Mouse (Mus musculus) lung, embryonic 14.5 days (tissue): Measurements from ENCODE around the gene Prokr2. TPM values are rescaled to one million over a fixed set of nuclear protein-coding genes. Genes with fewer than 3 reads are reported as not detected.

Experiments used
- ATAC-seq: fragments of 200-750 bp; cut with Nextera tagmentation; 2 replicates; pipeline ENCODE4 v1.8.0; 2017; ENCODE audit warnings: mild to moderate bottlenecking, moderate TSS enrichment, moderate library complexity; ENCODE audit not compliant: insufficient read depth
- DNase-seq: peaks from one replicate; pipeline ENCODE4 v3.0.0-alpha.2; 2015
- H3K27ac ChIP-seq: fragments of 300-500 bp; sonication (generic); 2 replicates; pipeline ENCODE4 v1.5.1; 2014; ENCODE audit warnings: low read depth, mild to moderate bottlenecking, moderate library complexity
- H3K27me3 ChIP-seq: fragments of 300-500 bp; sonication (generic); 2 replicates; pipeline ENCODE4 v1.6.1; 2014; ENCODE audit warnings: low read length, control low read depth; ENCODE audit not compliant: insufficient read depth
- H3K36me3 ChIP-seq: fragments of 300-500 bp; sonication (generic); 2 replicates; pipeline ENCODE4 v1.6.1; 2014; ENCODE audit warnings: control low read depth; ENCODE audit not compliant: insufficient read depth
- H3K4me1 ChIP-seq: fragments of 300-500 bp; sonication (generic); 2 replicates; pipeline ENCODE4 v1.6.1; 2014; ENCODE audit warnings: antibody characterized with exemption, control low read depth; ENCODE audit not compliant: insufficient read depth
- H3K4me2 ChIP-seq: fragments of 300-500 bp; sonication (generic); 2 replicates; pipeline ENCODE4 v1.6.1; 2014; ENCODE audit warnings: mild to moderate bottlenecking
- H3K4me3 ChIP-seq: fragments of 300-500 bp; sonication (generic); 2 replicates; pipeline ENCODE4 v1.5.1; 2014; ENCODE audit warnings: low read depth, low read length
- H3K9ac ChIP-seq: fragments of 300-500 bp; sonication (generic); 2 replicates; pipeline ENCODE4 v1.6.1; 2014
- H3K9me3 ChIP-seq: fragments of 300-500 bp; sonication (generic); 2 replicates; pipeline ENCODE4 v1.6.1; 2016; ENCODE audit warnings: low read depth, low read length, control low read depth
- CTCF ChIP-seq: IDR thresholded peaks from 2 replicates; pipeline ENCODE4 v1.5.1; 2016; ENCODE audit warnings: antibody characterized with exemption, low read depth
- WGBS: fragments of 180-500 bp; shearing (Covaris S2); extraction: QIAGEN DNeasy Blood & Tissue Kit; methylation state at CpG from one replicate; pipeline ENCODE4 v1.1.7; 2014; 5-methylcytosine and 5-hydroxymethylcytosine counted together
- polyA plus RNA-seq: library from polyadenylated mRNA; unstranded; fragments of >200 nt; fragmentation: Nextera tagmentation; extraction: Ambion mirVana; gene quantifications from 2 replicates; pipeline ENCODE4 v1.2.1, GENCODE M21; 2014

Prokr2 gene
- polyA plus RNA-seq, 1 experiment from 2014 or later: 0.51 TPM

- DNase-seq: no peak
- H3K27ac ChIP-seq: no peak overlapping the region
- no peak for TF ChIP-seq CTCF
- ATAC-seq: no peak
- no peak overlapping the region for H3K4me2 ChIP-seq
- H3K4me1 ChIP-seq: no peaks in the 10 kb centered on the region
- H3K27me3 ChIP-seq: no peaks in the 10 kb centered on the region
- no peak overlapping the region for H3K9ac ChIP-seq
- H3K9me3 ChIP-seq: no peaks in the 10 kb centered on the region
- H3K36me3 ChIP-seq: no peaks in the 10 kb centered on the region
- no peak overlapping the region for H3K4me3 ChIP-seq
- 47% methylated on average over 10 of the region's 10 CpGs for WGBS
These were observed 6.6 kb downstream of the Prokr2 start for GRCm38 (mm10) chr2:132378602-132379150.

GRCm38 (mm10) chr2:132377436-132377835, 7.8 kb downstream of the Prokr2 start:
- H3K36me3 ChIP-seq: no peaks in the 10 kb centered on the region
- H3K9me3 ChIP-seq: no peaks in the 10 kb centered on the region
- no peaks in the 10 kb centered on the region for H3K4me1 ChIP-seq
- DNase-seq (no peak), ATAC-seq (no peak)
- no peak for TF ChIP-seq CTCF
- H3K4me3 ChIP-seq: no peak overlapping the region
- H3K4me2 ChIP-seq: no peak overlapping the region
- H3K9ac ChIP-seq: no peak overlapping the region
- H3K27ac ChIP-seq: no peak overlapping the region
- 69% methylated on average over 2 of the region's 2 CpGs for WGBS
- no peaks in the 10 kb centered on the region for H3K27me3 ChIP-seq

- ATAC-seq (no peak), DNase-seq (no peak)
- Histone ChIP-seq H3K4me3 (no peak overlapping the region), H3K27ac (no peak overlapping the region), H3K9ac (no peak overlapping the region), H3K4me2 (no peak overlapping the region), H3K4me1 (no peaks in the 10 kb centered on the region), H3K9me3 (no peaks in the 10 kb centered on the region), H3K36me3 (no peaks in the 10 kb centered on the region), H3K27me3 (no peaks in the 10 kb centered on the region)
- WGBS: 63% methylated on average over 3 of the region's 3 CpGs
- no peak for TF ChIP-seq CTCF
These were observed 9.5 kb downstream of the Prokr2 start for GRCm38 (mm10) chr2:132375721-132376120.

- no peak for TF ChIP-seq CTCF
- Histone ChIP-seq H3K9ac (no peak overlapping the region), H3K4me2 (no peak overlapping the region), H3K27me3 (no peaks in the 10 kb centered on the region), H3K4me3 (no peak overlapping the region), H3K4me1 (no peaks in the 10 kb centered on the region), H3K9me3 (no peaks in the 10 kb centered on the region), H3K27ac (no peak overlapping the region), H3K36me3 (no peaks in the 10 kb centered on the region)
- 63% methylated on average over 9 of the region's 9 CpGs for WGBS
- no peak for DNase-seq
- no peak for ATAC-seq
These were observed 10.1 kb downstream of the Prokr2 start for GRCm38 (mm10) chr2:132375135-132375534.

GRCm38 (mm10) chr2:132373748-132374147, 11.5 kb downstream of the Prokr2 start:
- no peak overlapping the region for H3K4me3 ChIP-seq
- H3K9ac ChIP-seq: no peak overlapping the region
- no peak for DNase-seq
- no peak overlapping the region for H3K27ac ChIP-seq
- ATAC-seq: no peak
- no peak for TF ChIP-seq CTCF
- 89% methylated on average over 17 of the region's 17 CpGs for WGBS
- no peaks in the 10 kb centered on the region for H3K27me3 ChIP-seq
- H3K36me3 ChIP-seq: no peaks in the 10 kb centered on the region
- H3K9me3 ChIP-seq: no peaks in the 10 kb centered on the region
- no peak overlapping the region for H3K4me2 ChIP-seq
- no peaks in the 10 kb centered on the region for H3K4me1 ChIP-seq

- no peaks in the 10 kb centered on the region for H3K36me3 ChIP-seq
- no peaks in the 10 kb centered on the region for H3K4me1 ChIP-seq
- no peak overlapping the region for H3K9ac ChIP-seq
- H3K27me3 ChIP-seq: no peaks in the 10 kb centered on the region
- DNase-seq: no peak
- ATAC-seq: no peak
- no peak for TF ChIP-seq CTCF
- 71% methylated on average over 3 of the region's 3 CpGs for WGBS
- H3K9me3 ChIP-seq: no peaks in the 10 kb centered on the region
- H3K27ac ChIP-seq: no peak overlapping the region
- no peak overlapping the region for H3K4me2 ChIP-seq
- no peak overlapping the region for H3K4me3 ChIP-seq
These were observed 16.8 kb downstream of the Prokr2 start for GRCm38 (mm10) chr2:132368433-132368832.

- Histone ChIP-seq H3K4me2 (no peak overlapping the region), H3K27ac (no peak overlapping the region), H3K9me3 (no peaks in the 10 kb centered on the region), H3K4me1 (no peaks in the 10 kb centered on the region), H3K27me3 (no peaks in the 10 kb centered on the region), H3K4me3 (no peak overlapping the region), H3K36me3 (no peaks in the 10 kb centered on the region), H3K9ac (no peak overlapping the region)
- ATAC-seq: no peak
- TF ChIP-seq CTCF: no peak
- WGBS: 69% methylated on average over 11 of the region's 11 CpGs
- no peak for DNase-seq
These were observed 41.4 kb downstream of the Prokr2 start for GRCm38 (mm10) chr2:132343846-132344245.

- H3K9me3 ChIP-seq: no peaks in the 10 kb centered on the region
- TF ChIP-seq CTCF: no peak
- no peak overlapping the region for H3K27ac ChIP-seq
- no peak overlapping the region for H3K4me3 ChIP-seq
- no peaks in the 10 kb centered on the region for H3K27me3 ChIP-seq
- 80% methylated on average over 3 of the region's 3 CpGs for WGBS
- H3K36me3 ChIP-seq: no peaks in the 10 kb centered on the region
- no peak overlapping the region for H3K4me2 ChIP-seq
- H3K9ac ChIP-seq: no peak overlapping the region
- no peaks in the 10 kb centered on the region for H3K4me1 ChIP-seq
- DNase-seq (no peak), ATAC-seq (no peak)
These were observed 44.0 kb downstream of the Prokr2 start for GRCm38 (mm10) chr2:132341293-132341692.
